Mouse (Mus musculus) kidney, postnatal 4 days (tissue): ENCODE measurements at regions not wholly inside any gene's neighbourhood (a gene's known extent, or its start where the extent isn't known, plus 50 kb on each side); places are given as distances from the start of the nearest gene placed in this dataset.

ENCODE experiments used
- DNase-seq, 2 experiments: peaks; one replicate each; pipeline ENCODE4 v3.0.0; 2021; ENCODE audit warnings: mixed read lengths in 2 of 2

DNA sequence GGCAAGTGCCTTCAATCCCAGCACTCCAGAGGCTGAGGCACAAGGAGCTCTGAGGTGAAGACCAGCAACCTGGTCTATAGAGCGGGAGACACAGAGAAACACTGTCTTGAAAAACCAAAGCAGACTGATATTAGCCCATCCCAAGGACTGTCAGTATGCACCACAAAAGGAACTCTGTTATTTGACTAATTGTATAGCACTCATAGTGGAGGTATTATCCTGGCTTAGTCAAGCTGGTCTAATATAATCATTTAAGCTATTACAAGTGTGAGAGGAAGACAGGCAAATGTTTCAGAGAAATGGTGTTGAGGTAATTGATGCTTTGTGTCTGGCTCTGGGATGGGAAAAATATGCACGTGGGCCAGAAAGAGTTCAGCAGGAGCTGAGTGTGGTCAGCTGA lies 121.3 kb upstream of the Vegfc start:
- DNase-seq, result no peak

DNA sequence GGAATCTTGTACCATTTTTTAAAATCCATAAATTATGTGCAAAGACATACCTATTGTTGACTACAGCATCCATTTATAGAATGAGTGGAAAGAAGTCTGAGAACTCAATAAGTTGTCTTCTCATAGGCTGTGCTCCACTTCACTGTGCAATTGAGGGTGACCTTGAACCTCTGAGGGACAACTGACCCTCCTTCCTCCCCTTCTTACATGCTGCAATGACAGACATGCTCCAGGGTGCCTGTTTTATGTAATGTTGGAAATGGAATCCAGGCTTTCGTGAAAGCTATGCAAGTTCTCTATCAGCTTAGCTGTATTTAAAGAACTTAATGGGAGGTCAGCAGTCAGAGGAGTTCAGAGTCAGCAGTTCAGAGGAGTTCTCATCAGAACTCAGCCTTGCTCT lies 118.9 kb upstream of the Vegfc start:
- DNase-seq, result no peak

DNA sequence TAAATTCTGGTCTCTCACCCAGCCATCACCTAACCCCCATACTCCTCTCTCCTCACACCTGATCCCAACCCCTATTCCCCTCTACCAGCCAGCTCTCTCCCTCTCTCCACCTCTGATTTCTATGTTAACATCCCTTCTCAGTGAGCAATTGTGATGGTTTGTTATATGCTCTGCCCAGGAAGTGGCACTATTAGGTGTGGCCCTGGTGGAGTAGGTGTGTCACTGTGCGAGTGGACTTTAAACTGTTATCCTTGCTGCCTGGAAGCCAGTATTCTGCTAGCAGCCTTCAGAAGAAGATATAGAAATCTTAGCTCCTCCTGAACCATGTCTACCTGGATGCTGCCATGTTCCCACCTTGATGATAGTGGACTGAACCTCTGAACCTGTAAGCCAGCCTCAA lies 114.4 kb upstream of the Vegfc start:
- DNase-seq, result no peak

DNA sequence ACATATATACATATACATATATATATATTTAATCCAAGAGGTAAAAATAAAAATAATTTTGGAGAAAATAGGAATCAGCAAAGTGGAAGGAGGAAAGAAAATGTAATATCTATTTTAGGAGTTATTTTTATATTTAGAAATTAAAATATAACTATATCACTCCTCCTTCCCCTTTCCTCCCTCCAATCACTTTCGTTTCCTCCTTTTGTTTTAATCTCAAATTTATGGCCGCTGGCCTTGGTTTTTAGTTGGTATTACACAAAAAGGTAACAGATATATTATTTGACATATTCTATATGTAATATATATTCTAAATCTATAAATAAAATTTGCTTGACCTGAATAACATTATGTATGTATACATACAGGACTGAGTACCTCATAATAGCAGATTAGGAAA lies 93.1 kb upstream of the Vegfc start:
- no peak for DNase-seq

DNA sequence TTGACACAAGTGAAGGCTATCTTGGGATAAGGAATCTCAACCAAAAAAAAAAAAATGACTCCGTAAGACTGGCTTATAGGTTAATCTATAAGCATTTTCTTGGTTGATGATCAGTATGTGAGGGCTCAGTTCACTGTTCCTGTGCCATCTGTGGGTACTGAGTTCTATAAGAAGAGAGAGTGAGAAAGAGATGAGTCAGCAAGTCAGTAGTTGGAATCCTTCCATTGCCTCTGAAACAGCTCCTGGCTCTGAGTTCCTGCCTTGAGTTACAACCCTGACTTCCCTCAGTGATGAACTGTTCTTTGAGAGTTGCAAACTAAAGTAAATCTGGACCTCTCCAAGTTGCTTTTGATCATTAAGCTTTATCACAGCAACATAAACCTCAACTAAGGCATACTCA lies 91.7 kb upstream of the Vegfc start:
- no peak for DNase-seq

DNA sequence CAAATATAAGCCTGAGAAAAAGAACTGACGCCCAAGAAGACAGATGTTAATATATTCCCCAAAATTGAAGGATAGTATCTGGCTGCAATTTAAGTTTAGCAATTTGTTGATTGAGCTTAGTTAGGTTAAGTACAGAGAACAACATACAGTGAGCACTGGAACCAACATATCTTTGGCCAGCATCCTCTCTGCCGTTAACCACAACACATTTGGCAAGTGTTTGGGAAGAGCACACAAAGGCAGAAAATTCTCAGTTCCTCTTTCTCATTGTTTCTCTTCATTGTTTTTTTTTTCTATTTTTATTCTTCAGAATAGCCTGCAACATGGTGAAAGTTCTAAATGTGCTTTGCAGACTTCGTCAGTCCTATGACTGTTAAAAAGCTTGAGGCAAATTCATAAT lies 83.2 kb upstream of the Vegfc start:
- DNase-seq, result no peak

DNA sequence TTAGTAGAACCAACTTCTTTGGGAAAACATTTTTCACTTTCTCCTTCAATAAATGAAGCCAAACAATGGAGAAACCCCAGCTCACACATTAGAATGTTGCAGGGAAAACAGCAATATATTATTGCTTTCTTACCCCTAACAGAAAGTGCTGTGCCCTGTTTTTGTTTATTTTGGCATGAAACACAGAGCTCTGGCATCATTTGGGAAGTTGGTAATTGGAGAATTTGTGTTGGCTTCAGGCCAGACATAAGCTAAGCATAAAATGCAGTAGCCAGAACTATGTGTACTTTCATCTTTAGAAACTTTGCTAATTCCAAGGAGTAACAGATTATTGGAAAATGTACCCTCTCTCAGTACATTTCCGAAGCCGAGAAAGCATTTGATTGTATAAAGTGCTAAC lies 79.9 kb upstream of the Vegfc start:
- DNase-seq, result no peak

DNA sequence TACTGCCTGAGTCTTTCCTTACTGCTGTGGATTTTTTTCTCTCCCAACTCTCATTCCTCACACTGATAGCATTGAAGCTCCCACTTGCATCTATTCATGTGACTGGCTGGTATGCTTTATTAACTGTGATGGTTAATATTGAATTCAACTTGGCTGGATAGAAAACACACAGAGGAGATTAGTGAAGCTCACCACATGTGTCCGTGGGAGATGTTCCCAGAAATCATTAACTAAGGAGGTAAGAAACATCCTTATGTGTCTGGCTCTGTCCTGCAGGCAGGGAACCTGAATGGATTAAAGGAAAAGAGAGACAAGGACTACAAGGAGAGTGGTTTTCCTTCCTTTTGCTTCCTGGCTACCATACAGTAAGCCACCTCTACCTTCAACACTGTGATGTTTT lies 74.5 kb upstream of the Vegfc start:
- no peak for DNase-seq

DNA sequence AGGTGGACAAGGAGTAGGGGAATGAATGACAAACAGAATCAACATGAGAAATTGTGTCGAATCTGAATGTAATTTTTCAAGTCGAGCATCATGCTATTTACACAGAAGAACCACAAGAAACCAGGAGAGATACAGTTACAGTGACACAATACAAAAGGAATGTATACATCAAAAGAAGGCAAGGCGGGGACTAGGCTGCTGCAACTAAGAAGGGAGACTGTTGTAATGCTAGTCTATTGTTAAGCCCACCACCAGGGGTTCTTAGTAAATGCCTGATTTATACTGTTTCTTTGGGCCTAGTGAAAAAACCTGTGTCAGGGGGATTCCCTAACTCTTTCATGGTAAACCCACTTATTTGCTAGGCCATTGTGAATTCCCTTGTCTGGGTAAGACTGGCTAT lies 63.3 kb upstream of the Vegfc start:
- DNase-seq, result no peak

DNA sequence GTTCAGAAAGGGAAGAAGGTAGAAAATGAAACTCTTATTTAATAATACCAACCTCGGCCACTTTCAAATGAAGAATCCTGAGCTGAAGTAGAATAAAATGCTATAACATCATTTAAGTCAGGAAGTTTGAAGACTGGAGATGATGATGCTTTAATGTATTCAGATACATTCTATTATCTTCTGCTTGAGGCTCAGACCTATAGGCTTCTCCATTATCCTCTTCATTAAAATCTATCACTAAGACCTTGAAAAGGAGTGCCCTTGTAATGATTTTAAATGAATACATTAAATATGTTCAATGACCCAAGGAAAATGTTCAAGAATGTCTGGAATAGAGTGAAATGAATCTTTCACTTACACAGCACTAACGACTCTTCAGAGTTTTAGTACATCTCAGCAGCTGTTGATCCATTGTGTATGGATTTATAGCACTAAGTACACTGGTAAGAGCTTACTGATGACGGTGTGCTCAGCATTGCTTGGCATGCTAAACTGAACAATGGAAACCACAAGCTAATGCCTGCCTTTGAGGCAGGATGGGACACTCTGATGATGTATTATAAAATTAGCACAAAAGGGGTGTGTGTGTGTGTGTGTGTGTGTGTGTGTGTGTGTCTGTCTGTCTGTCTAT lies 58.8 kb upstream of the Vegfc start:
- DNase-seq, result no peak
